8 mouse cellular contexts compared by ENCODE assay signal in genomic region chr9:82976936-82977335, GRCm38 (mm10). TPM values are rescaled to one million over a fixed set of nuclear protein-coding genes. Genes with fewer than 3 reads are reported as not detected.
A peak's percentile ranks its signal among the peaks of the same experiment; 100 is the strongest.
DNase-seq lines count a peak whose midpoint lies in the region; ATAC-seq and TF ChIP-seq lines count a peak whose summit lies in the region.

No protein-coding gene starts in this region.

- no peak for TF ChIP-seq POLR2A in cortical plate, adult 2 months (IDR thresholded peaks at IDR 0.05; ENCODE audit: extremely low read depth, insufficient read depth, low read length)

- peaks cover 9% of the 10 kb centered on the region for H3K36me3 ChIP-seq in E14TG2a.4 (ENCODE audit: insufficient read depth, low read length)
- H3K36me3 ChIP-seq in heart, embryonic 15.5 days, result no peaks in the 10 kb centered on the region
- no peaks in the 10 kb centered on the region for H3K36me3 ChIP-seq in neural tube, embryonic 12.5 days

- no peak for ATAC-seq in cerebellum, adult (ENCODE audit: insufficient number of reproducible peaks, low FRiP score, low TSS enrichment)
- ATAC-seq in heart, embryonic 15.5 days (replicated peaks; ENCODE audit: insufficient number of reproducible peaks, insufficient read depth, low FRiP score, low read depth), result no peak
- no peak for ATAC-seq in neural tube, embryonic 12.5 days (ENCODE audit: low FRiP score, low read depth)
- ATAC-seq in megakaryocyte-erythroid progenitor cell, adult 5-6 weeks (replicated peaks; ENCODE audit: low FRiP score, low TSS enrichment, poor library complexity, severe bottlenecking), result no peak

- WGBS in heart, embryonic 15.5 days, result 23% methylated on average over 5 of the region's 5 CpGs
- 7% methylated on average over 5 of the region's 5 CpGs for WGBS in neural tube, embryonic 12.5 days

- no peak overlapping the region for H3K9ac ChIP-seq in heart, embryonic 15.5 days
- H3K9ac ChIP-seq in neural tube, embryonic 12.5 days, result no peak overlapping the region

- TF ChIP-seq CTCF in E14TG2a.4 (conservative IDR thresholded peaks at IDR 0.05; ENCODE audit: low read length), result no peak
- no peak for TF ChIP-seq CTCF in cortical plate, adult 2 months (IDR thresholded peaks at IDR 0.05; ENCODE audit: extremely low read depth, insufficient read depth, low read length)

- no peaks in the 10 kb centered on the region for H3K9me3 ChIP-seq in E14TG2a.4 (ENCODE audit: low read length)
- no peaks in the 10 kb centered on the region for H3K9me3 ChIP-seq in heart, embryonic 15.5 days (replicated peaks)
- H3K9me3 ChIP-seq in neural tube, embryonic 12.5 days, result no peaks in the 10 kb centered on the region

- peak overlapping the region; percentile 65 for H3K4me2 ChIP-seq in heart, embryonic 15.5 days
- peak overlapping the region; percentile 58 for H3K4me2 ChIP-seq in neural tube, embryonic 12.5 days (replicated peaks)

- no peak overlapping the region for H3K27ac ChIP-seq in cortical plate, adult 2 months (ENCODE audit: insufficient read depth, low read length)
- peak overlapping the region; percentile 99; the same call in 1 of the 2 replicates for H3K27ac ChIP-seq in heart, embryonic 15.5 days
- no peak overlapping the region for H3K27ac ChIP-seq in neural tube, embryonic 12.5 days

- no peaks in the 10 kb centered on the region for H3K27me3 ChIP-seq in E14TG2a.4 (ENCODE audit: insufficient read depth, low read length)
- H3K27me3 ChIP-seq in heart, embryonic 15.5 days, result no peaks in the 10 kb centered on the region
- H3K27me3 ChIP-seq in neural tube, embryonic 12.5 days (replicated peaks), result no peaks in the 10 kb centered on the region

- peak overlapping the region; percentile 89; the same call in 1 of the 2 replicates for H3K4me3 ChIP-seq in E14TG2a.4 (replicated peaks; ENCODE audit: low read length)
- H3K4me3 ChIP-seq in cortical plate, adult 2 months (ENCODE audit: insufficient read depth, low read length), result peak overlapping the region; percentile 67; the same call in 1 of the 2 replicates
- H3K4me3 ChIP-seq in heart, embryonic 15.5 days, result 0 out of 2 replicates have a peak overlapping the region, but pooled peaks have one; percentile 14
- no peak overlapping the region; the same call in 1 of the 2 replicates for H3K4me3 ChIP-seq in neural tube, embryonic 12.5 days

- DNase-seq in cerebellum, adult 11 months, result peak; percentile 32
- peak; percentile 47 to 56 for DNase-seq in kidney, postnatal 4 days

- peaks cover 27% of the 10 kb centered on the region for H3K4me1 ChIP-seq in E14TG2a.4 (replicated peaks; ENCODE audit: low read depth, low read length)
- H3K4me1 ChIP-seq in cortical plate, adult 2 months (ENCODE audit: control insufficient read depth, insufficient read depth, low read length), result no peaks in the 10 kb centered on the region
- H3K4me1 ChIP-seq in heart, embryonic 15.5 days (replicated peaks), result peaks cover 6% of the 10 kb centered on the region
- H3K4me1 ChIP-seq in neural tube, embryonic 12.5 days, result peaks cover 10% of the 10 kb centered on the region

RNA-seq across cellular contexts. Expression of gene Phip, which starts 1.6 kb away (rescaled TPM):
- polyA plus RNA-seq in cortical plate, adult 2 months (2012; rRNA removed), result 14.8 and 15.6 TPM in 2 replicates
- polyA plus RNA-seq in heart, embryonic 15.5 days (2015; fragmentation: Nextera tagmentation; extraction: Ambion mirVana), result 46.5 and 47.4 TPM in 2 replicates
- polyA plus RNA-seq in neural tube, embryonic 12.5 days (2016; fragmentation: Nextera tagmentation; extraction: Ambion mirVana), result 127 and 141 TPM in 2 replicates
- total RNA-seq in megakaryocyte-erythroid progenitor cell, adult 5-6 weeks (2014; fragmentation: Nextera tagmentation), result 82.4 and 102 TPM in 2 replicates
- total RNA-seq in megakaryocyte-erythroid progenitor cell, adult 5-6 weeks (2017), result 104 and 154 TPM in 2 replicates
